Mouse (Mus musculus): ENCODE measurements at regions not wholly inside any gene's neighbourhood (a gene's known extent, or its start where the extent isn't known, plus 50 kb on each side); places are given as distances from the start of the nearest gene placed in this dataset.

DNA sequence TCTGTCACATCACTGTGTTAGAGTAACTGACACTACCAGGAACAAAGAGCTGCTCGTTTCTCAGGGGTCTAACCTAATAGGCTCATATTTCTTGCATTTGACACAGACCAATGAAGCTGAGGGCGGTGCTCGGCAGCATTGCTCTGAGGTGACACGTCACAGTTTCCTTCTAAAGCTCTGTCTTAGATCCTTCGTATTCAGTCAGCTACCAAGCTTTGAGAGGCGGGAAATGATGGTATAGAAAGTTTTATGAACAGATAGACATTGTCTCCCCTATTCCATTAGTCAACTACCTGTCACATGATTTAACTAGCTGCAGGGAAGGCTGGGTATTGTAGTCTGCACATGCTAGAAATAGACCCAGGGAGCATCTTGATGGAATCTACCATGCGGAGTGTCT, 60.2 kb upstream of the Egfl6 start:
- no peak for TF ChIP-seq CTCF (IDR thresholded peaks at IDR 0.05; ENCODE audit: control insufficient read depth, insufficient read depth, insufficient replicate concordance, low read depth, low read length)
- TF ChIP-seq POLR2A (IDR thresholded peaks at IDR 0.05; ENCODE audit: control insufficient read depth, low read depth, low read length) = no peak

Measured in testis, adult 2 months (tissue).